Mouse (Mus musculus) megakaryocyte progenitor cell, adult 5-6 weeks (primary cell): ENCODE data around the gene Dab2. TPM values are rescaled to one million over a fixed set of nuclear protein-coding genes. Genes with fewer than 3 reads are reported as not detected.

Experiments used
- ATAC-seq: replicated peaks from 2 replicates; pipeline ENCODE4 v1.8.0; 2016; ENCODE audit warnings: mild to moderate bottlenecking, moderate TSS enrichment, inconsistent platforms; ENCODE audit not compliant: poor library complexity
- total RNA-seq, 2 experiments: library from RNA; stranded (forward) in 1 of 2; stranded (reverse) in 1 of 2; fragments of 157-497, 149-512 nt in 1 of 2; fragments of 200-1000 nt in 1 of 2; gene quantifications; 2 replicates each; pipeline versions ENCODE4 v1.2.3 to v1.2.4; 2015 to 2017

Dab2 gene
- 3.4 and 3.9 TPM in 2 replicates for total RNA-seq (2015)
- 0.75 and 3.0 TPM in 2 replicates for total RNA-seq (2017)

DNA sequence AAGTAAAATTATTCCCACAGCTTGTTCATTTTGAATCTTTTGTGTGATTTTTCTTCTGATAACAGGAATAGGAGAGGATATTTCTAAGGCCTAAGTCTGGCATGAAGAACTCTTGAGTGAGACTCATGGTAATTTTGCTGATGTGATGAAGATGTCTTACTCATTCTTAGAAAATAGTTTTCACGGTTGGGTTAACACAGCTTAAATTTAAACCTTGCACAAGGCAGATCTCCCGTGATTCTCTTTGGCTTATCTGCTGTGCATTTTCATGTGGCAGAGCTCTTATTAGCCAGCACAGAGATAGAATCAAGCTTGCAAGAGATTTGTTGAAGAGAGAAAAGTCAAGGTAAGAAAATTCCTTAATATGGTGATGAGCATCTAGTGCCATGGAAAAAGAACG lies at the start of gene Dab2:
Gene Dab2 (plus strand): TSS at position 235 of the 400 bp plus-strand sequence.
- ATAC-seq = no peak

- ATAC-seq = no peak
Measured at GRCm38 (mm10) chr15:6253471-6253870, 46.1 kb upstream of the Dab2 start.

GRCm38 (mm10) chr15:6254383-6254782 lies 45.2 kb upstream of the Dab2 start:
- ATAC-seq = no peak

DNA sequence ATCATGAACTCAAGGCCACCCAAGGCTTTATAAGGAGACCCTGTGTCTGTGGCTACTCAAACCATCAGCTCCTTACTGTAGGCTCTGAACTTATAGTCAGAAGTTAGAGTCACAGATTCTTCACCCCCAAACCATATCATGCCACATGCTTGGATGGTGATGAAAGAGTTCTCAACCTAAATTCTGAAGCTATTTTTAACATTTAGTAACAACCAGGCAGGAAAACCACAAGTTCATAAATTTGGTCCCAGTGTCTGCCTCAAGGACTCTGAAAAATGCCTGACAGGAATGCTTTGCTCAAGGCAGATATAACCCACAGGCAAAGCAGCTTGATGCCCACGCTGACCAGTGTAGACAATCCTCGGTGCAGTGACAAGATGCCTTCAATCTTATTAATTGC lies 42.5 kb upstream of the Dab2 start:
- ATAC-seq = peak; percentile 54

DNA sequence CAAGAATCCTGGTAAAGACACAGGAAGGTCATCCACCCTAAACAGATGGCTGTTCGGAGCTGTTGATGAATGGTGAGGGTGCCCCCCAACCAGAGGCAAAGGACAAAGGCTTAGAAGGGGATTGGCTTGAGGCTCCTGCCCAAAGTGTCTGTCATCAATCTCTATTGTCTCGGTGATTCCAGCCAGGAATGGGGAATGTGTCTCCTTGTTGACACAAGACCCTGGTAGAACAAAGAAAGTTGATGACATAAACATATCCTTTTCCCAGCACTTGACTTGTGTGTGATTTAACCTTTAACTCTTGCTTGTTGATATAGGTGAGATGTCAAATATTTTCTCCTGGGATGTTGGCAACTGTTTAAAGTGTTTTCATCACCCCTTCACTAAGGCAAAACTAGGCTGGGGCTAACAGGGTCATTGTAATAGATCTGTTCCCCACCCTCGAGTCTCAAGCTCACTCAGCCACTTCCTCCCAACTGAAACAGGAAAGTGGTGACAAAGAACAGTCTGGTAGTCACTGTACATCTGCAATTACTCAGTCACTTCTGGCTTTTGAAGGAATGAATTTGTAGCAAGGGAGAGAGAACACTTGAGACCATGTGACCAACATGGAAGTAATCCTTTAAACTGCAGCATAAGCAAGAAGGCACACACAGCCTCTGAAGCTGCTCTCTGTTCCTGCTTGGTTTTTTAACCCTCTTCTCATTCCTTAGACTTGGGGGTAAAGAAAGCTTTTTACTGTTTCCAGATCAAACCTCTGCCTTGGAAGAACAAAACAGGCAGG lies 39.4 kb upstream of the Dab2 start:
- ATAC-seq = peak; percentile 85

GRCm38 (mm10) chr15:6260741-6261430 lies 38.7 kb upstream of the Dab2 start:
- ATAC-seq = no peak

- ATAC-seq = no peak
Measured at GRCm38 (mm10) chr15:6267147-6267758, 32.3 kb upstream of the Dab2 start.

DNA sequence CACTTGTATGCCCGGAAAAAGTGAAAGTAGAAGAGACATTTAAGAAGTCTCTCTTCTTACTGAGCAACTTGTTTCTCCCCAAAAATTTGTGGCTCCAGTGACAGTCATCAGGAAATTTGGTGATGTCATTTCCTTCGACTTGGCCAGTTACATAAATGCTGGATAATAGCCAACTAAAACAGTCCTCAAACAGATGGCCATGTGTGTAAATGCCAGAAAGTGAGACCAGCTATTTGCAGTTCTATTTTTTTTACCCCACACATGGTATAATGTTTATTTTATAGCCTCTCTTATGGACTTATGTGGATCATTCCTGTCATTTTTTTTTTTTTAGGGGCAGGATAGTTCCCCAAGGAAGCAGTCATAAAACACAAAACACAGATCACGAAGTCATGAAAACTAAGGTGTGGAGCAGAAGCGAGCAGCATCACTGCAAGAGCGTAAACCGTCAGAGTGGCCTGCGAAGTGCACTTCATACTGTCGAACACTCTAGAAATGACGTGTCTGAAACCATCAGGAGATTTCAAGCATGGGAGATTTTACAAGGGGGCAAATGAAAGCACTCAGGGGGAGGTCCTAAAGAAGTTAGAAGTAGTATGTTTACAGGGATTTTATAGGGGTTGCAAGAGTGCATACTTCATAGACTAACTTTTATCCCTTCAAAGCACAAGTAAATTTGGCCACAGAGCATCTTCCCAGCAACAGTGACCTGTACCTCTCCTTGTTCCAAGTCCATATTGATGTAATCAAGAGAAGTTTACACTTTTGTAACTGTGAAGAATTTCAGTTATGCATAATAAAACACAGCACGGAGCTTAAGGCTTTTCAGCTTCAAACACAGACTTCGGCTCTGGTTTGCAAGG lies 20.8 kb upstream of the Dab2 start:
- ATAC-seq = no peak; the same call in 1 of the 2 replicates

DNA sequence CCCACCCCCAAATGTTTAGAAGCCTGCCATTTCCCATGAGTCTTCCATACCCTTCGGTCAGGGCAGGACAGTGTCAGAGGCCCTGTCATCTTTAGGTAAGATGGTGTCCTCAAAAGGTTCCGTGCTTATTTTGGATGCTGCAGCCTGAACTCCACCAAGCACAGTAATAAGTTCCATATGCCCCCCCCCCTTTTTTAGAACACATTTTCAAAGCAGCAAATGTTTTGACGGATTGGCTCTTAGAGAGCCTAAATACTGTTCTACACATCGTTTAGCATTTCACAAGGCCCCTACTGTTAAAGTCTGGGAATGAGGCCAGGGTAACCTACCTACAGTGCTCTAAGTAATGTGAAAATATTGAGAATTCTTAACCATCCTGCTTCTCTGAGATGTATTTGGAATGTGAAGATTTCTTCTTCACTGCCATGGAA lies 19.6 kb upstream of the Dab2 start:
- no peak for ATAC-seq

GRCm38 (mm10) chr15:6283249-6283648 lies 16.3 kb upstream of the Dab2 start:
- ATAC-seq = no peak

DNA sequence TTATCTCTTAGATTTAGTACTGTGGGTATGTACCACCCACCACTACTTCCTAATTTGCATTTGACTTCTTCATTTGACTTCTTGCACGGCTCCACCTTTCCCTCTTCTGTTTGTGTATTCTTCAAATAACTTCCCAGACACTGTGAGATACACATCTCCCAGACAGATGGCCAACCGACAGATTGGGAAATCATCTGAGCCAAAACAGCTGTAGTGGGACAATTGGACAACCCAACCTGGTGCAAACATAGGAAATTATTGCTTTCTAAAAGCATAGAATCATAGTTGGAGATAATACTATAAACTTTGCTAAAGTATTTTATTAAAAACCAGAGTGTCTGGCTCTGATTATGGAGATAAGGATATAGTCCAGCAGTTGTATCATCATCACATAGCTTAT lies 3.5 kb upstream of the Dab2 start:
- peak; percentile 48 for ATAC-seq

DNA sequence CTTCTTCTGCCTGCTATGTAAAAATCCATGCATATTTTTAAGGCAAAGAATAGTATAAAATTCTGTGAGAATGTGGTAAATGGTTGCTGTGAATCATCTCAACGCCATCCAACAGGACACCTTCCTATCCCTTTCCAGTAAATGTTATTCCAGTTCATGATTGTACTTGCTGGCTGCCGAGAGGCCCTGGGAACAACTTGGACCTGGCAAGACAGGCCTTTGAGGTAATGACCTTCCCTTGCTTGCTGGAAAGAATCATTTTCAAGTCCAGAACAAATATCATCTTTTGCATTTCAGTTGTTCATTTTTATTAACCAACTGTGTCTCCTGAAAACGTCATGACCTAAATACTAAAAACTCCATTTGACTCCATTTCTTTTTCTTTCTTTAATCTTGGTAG lies 862 bp upstream of the Dab2 start:
- no peak for ATAC-seq

GRCm38 (mm10) chr15:6302219-6302618 lies 2.6 kb downstream of the Dab2 start:
- no peak for ATAC-seq

DNA sequence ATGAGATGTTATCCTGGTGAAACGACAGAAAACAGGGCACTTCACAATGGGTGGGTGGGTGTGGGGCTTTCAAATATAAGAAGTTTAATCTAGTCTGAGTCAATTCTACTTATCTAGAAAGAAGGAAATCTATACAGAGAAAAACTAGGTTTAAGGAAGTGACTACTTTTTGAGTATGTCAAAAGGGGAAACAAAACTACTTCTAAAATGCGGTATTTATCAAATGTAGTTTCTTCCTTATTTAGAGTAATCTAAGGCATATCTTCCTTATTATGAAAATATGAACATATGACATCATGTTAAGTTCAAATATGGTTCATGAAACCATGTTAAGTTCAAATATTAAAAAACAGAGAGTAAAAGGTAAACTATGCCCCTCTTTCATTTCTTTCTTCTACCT lies 4.2 kb downstream of the Dab2 start:
- ATAC-seq = peak; percentile 78

- ATAC-seq = no peak
Measured at GRCm38 (mm10) chr15:6309633-6310032, 10.0 kb downstream of the Dab2 start.

GRCm38 (mm10) chr15:6310417-6310816 lies 10.8 kb downstream of the Dab2 start:
- ATAC-seq = no peak

- no peak for ATAC-seq
Measured at GRCm38 (mm10) chr15:6312396-6312795, 12.8 kb downstream of the Dab2 start.

DNA sequence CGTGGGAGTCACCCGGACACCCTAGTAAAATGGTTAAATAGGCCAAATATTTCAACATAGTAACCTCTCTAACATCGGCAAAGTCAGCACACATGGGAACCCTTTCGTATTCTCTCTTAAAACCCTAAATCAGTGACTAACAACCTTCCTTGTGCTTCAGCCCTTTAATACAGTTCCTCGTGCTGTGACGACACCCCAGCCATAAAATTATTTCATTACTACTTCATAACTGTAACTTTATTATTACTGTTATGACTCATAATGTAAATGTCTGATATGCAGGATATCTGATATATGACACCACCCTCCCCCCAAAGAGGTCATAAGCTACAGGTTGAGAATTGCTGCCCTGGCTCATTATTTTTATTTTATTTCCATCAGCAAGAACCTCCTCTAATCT lies 19.8 kb downstream of the Dab2 start:
- ATAC-seq = no peak

DNA sequence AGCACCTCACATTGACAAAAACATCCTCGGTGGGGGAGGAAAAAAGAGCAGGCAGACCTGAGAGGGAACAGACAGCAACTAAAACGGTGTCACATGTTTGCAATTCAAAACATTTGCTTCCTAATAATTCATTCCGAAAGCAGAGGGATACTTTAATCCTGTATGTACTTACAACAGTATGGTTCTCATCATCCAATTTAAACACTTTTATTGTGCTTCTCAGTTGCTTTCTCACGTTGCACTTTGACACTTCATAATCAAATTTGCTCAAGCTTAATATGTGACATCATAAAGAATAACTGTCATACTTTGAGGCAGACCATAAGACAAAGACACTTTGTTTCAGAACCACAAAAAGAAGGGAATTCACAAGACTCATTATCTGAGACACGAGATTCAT lies 20.9 kb downstream of the Dab2 start:
- no peak for ATAC-seq

DNA sequence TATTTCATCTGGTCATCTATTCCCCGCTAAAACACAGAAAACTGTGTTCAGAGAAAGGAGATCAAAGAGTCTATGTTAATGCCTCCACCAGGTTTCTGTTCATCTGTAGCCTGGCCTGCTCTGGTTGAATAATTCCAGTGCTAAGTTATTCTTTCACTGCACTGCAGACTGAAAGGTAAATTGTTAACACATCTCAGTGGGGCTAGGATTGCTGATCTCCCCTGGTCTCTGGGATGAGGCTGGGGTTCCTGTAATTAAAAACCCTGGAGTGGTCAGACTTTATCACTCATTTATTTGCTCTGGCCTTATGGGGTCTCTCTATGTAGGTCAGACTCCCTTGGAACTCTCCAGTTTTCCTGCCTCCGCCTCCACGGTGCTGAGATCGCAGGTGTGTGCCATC lies 21.7 kb downstream of the Dab2 start:
- ATAC-seq = no peak

GRCm38 (mm10) chr15:6322311-6322710 lies 22.7 kb downstream of the Dab2 start:
- no peak for ATAC-seq
